Mouse (Mus musculus) layer of hippocampus, adult 18-20 months (tissue): ENCODE data around the gene Olfr670. TPM values are rescaled to one million over a fixed set of nuclear protein-coding genes. Genes with fewer than 3 reads are reported as not detected.
"Not testable (repeated sequence)": the region's sequence is repeated elsewhere in the genome, so short reads cannot be mapped to it uniquely, and the experiment has no call there.

ENCODE experiments used
- DNase-seq, 2 experiments: peaks; one replicate each; pipeline ENCODE4 v3.0.0; 2022; ENCODE audit warnings: low spot score in 2 of 2
- long read RNA-seq: library from polyadenylated mRNA; stranded (forward); transcript quantifications from one replicate; pipeline ENCODE4 v2.0.0, GENCODE M21; 2021
- total RNA-seq, 2 experiments: library from RNA; stranded (reverse); gene quantifications; 2 replicates each; pipeline ENCODE4 v1.2.3; 2021

Olfr670 gene
- total RNA-seq: not detected
- long read RNA-seq: 0 reads

GRCm38 (mm10) chr7:104962520-104962919, at the start of gene Olfr670:
TSS of gene Olfr670 (minus strand) at chr7:104962620.
- no peak for DNase-seq

GRCm38 (mm10) chr7:105001929-105002328, 39.5 kb upstream of the Olfr670 start, which contains the start of gene Olfr672:
TSS of gene Olfr672 (minus strand) at chr7:105002029.
- DNase-seq: no peak

GRCm38 (mm10) chr7:104979026-104979425, 16.6 kb upstream of the Olfr670 start, which contains the start of gene Olfr671:
TSS of gene Olfr671 (minus strand) at chr7:104979126.
- DNase-seq: no peak

- not testable (repeated sequence) for DNase-seq
Observed at GRCm38 (mm10) chr7:104972507-104972906, 10.1 kb upstream of the Olfr670 start.

- DNase-seq: not testable (repeated sequence)
Observed at GRCm38 (mm10) chr7:104950234-104950633, 12.2 kb downstream of the Olfr670 start.

- DNase-seq: no peak
Observed at GRCm38 (mm10) chr7:104933940-104934339, 28.5 kb downstream of the Olfr670 start, which contains the start of gene Olfr669. TSS of gene Olfr669 (plus strand) at chr7:104934240.

- DNase-seq: no peak
Observed at GRCm38 (mm10) chr7:104927957-104928356, 34.5 kb downstream of the Olfr670 start, which contains the start of gene Olfr668. TSS of gene Olfr668 (minus strand) at chr7:104928057.

GRCm38 (mm10) chr7:104921382-104921781, 41.0 kb downstream of the Olfr670 start, which contains the start of gene Olfr667:
TSS of gene Olfr667 (minus strand) at chr7:104921482.
- DNase-seq: no peak

Other genes starting within 250 kb of the Olfr670 start
- gene Usp17le, start 185.2 kb downstream of the Olfr670 start, total RNA-seq: not detected
- gene Usp17lb, start 120.0 kb downstream of the Olfr670 start, total RNA-seq: not detected
- gene Usp17la, start 105.6 kb downstream of the Olfr670 start, total RNA-seq: not detected
- not detected for gene Olfr665, start 84.6 kb downstream of the Olfr670 start, total RNA-seq
- gene Olfr666, start 66.7 kb downstream of the Olfr670 start, total RNA-seq: not detected
- gene Olfr667, start 41.1 kb downstream of the Olfr670 start, total RNA-seq: not detected
- gene Olfr668, start 34.6 kb downstream of the Olfr670 start, total RNA-seq: not detected
- not detected for gene Olfr669, start 28.4 kb downstream of the Olfr670 start, total RNA-seq
- gene Olfr671, start 16.5 kb upstream of the Olfr670 start, total RNA-seq: not detected
- gene Olfr672, start 39.4 kb upstream of the Olfr670 start, total RNA-seq: not detected
- not detected for gene Olfr675, start 65.8 kb upstream of the Olfr670 start, total RNA-seq
- gene Olfr676, start 70.1 kb upstream of the Olfr670 start, total RNA-seq: not detected
- gene Olfr677, start 88.8 kb upstream of the Olfr670 start, total RNA-seq: not detected
- not detected for gene Olfr678, start 101.9 kb upstream of the Olfr670 start, total RNA-seq
- gene Olfr679, start 118.6 kb upstream of the Olfr670 start, total RNA-seq: not detected
- not detected for gene Olfr680-ps1, start 130.2 kb upstream of the Olfr670 start, total RNA-seq
- gene Olfr681, start 154.2 kb upstream of the Olfr670 start, total RNA-seq: not detected
- gene Olfr683, start 184.4 kb upstream of the Olfr670 start, total RNA-seq: not detected
- gene Olfr684, start 201.0 kb upstream of the Olfr670 start, total RNA-seq: not detected
- not detected for gene Olfr685, start 223.4 kb upstream of the Olfr670 start, total RNA-seq
- not detected for gene Olfr686, start 244.9 kb upstream of the Olfr670 start, total RNA-seq